In genomic region chr11:53858761-53859580, GRCm38 (mm10) we compare ENCODE assay signal across 8 mouse cellular contexts. TPM values are rescaled to one million over a fixed set of nuclear protein-coding genes. Genes with fewer than 3 reads are reported as not detected.
DNase-seq lines count a peak whose midpoint lies in the region; ATAC-seq and TF ChIP-seq lines count a peak whose summit lies in the region.
"Not testable (repeated sequence)": the region's sequence is repeated elsewhere in the genome, so short reads cannot be mapped to it uniquely, and the experiment has no call there.

TSS of gene Gm12216 (minus strand) at chr11:53859256.

- peak; percentile 75 for ATAC-seq in heart, embryonic 16.5 days (replicated peaks; ENCODE audit: extremely low read depth, insufficient read depth, low FRiP score)
- peak; percentile 73 for ATAC-seq in kidney, embryonic 14.5 days (ENCODE audit: low FRiP score, low TSS enrichment)
- ATAC-seq in liver, embryonic 16.5 days (ENCODE audit: low read depth) = peak; percentile 50; the same call in 1 of the 2 replicates
- ATAC-seq in monocyte, adult 5-6 weeks (replicated peaks; ENCODE audit: insufficient number of reproducible peaks, low FRiP score, low TSS enrichment, poor library complexity, severe bottlenecking) = peak; percentile 77

- H3K4me1 ChIP-seq in E14TG2a.4 (replicated peaks; ENCODE audit: low read depth, low read length); forebrain, embryonic 10.5 days; heart, embryonic 16.5 days (ENCODE audit: control insufficient read depth, insufficient read depth, low read length); kidney, embryonic 14.5 days (ENCODE audit: control insufficient read depth, insufficient read depth, low read length); liver, embryonic 16.5 days (ENCODE audit: control insufficient read depth, low read depth, low read length): not testable (repeated sequence)

- peak; percentile 19 for DNase-seq in cerebellum, adult 11 months
- peak; percentile 39 for DNase-seq in forebrain, embryonic 10.5 days (ENCODE audit: extremely low spot score, low spot score)
- DNase-seq in splenic B cell, adult 2 months (ENCODE audit: low read depth, low spot score) = peak; percentile 76

- WGBS in forebrain, embryonic 10.5 days = 17% methylated on average over 44 of the region's 50 CpGs
- WGBS in heart, embryonic 16.5 days = 8% methylated on average over 44 of the region's 50 CpGs
- WGBS in kidney, embryonic 14.5 days = 13% methylated on average over 39 of the region's 50 CpGs
- 6% methylated on average over 39 of the region's 50 CpGs for WGBS in liver, embryonic 16.5 days (ENCODE audit: insufficient replicate concordance)

- peak within 1 kb of the TSS; percentile 70 for H3K27ac ChIP-seq in forebrain, embryonic 10.5 days
- not testable (repeated sequence) for H3K27ac ChIP-seq in heart, embryonic 16.5 days (ENCODE audit: low read length); kidney, embryonic 14.5 days (ENCODE audit: low read depth, low read length); liver, embryonic 16.5 days (ENCODE audit: low read length)

- not testable (repeated sequence) for H3K9me3 ChIP-seq in E14TG2a.4 (ENCODE audit: low read length); forebrain, embryonic 10.5 days; heart, embryonic 16.5 days (replicated peaks; ENCODE audit: control insufficient read depth, low read length); kidney, embryonic 14.5 days (ENCODE audit: control insufficient read depth, low read length); liver, embryonic 16.5 days (replicated peaks; ENCODE audit: control insufficient read depth, low read length)

- TF ChIP-seq CTCF in E14TG2a.4 (conservative IDR thresholded peaks at IDR 0.05; ENCODE audit: low read length) = 0 out of 2 replicates have a peak, but pooled peaks have one; percentile 7

- H3K36me3 ChIP-seq in E14TG2a.4 (ENCODE audit: insufficient read depth, low read length); forebrain, embryonic 10.5 days (replicated peaks); heart, embryonic 16.5 days (ENCODE audit: control insufficient read depth, insufficient read depth); kidney, embryonic 14.5 days (ENCODE audit: control insufficient read depth, insufficient read depth, low read length); liver, embryonic 16.5 days (ENCODE audit: control insufficient read depth, insufficient read depth); splenic B cell, adult 2 months (ENCODE audit: control insufficient read depth, insufficient read depth, low read length, poor library complexity, severe bottlenecking): not testable (repeated sequence)

- H3K27me3 ChIP-seq in E14TG2a.4 (ENCODE audit: insufficient read depth, low read length) = peaks cover 22% of the 10 kb centered on the region
- H3K27me3 ChIP-seq in forebrain, embryonic 10.5 days (ENCODE audit: poor library complexity, severe bottlenecking) = peaks cover 22% of the 10 kb centered on the region
- H3K27me3 ChIP-seq in heart, embryonic 16.5 days (ENCODE audit: control insufficient read depth, insufficient read depth, low read length); kidney, embryonic 14.5 days (ENCODE audit: control insufficient read depth, insufficient read depth, low read length); liver, embryonic 16.5 days (ENCODE audit: control insufficient read depth, insufficient read depth, low read depth, low read length); splenic B cell, adult 2 months (ENCODE audit: control insufficient read depth, insufficient read depth, low read length, poor library complexity, severe bottlenecking): not testable (repeated sequence)

- H3K4me2 ChIP-seq in heart, embryonic 16.5 days (ENCODE audit: low read depth, low read length) = peak within 1 kb of the TSS; percentile 82
- H3K4me2 ChIP-seq in kidney, embryonic 14.5 days (replicated peaks; ENCODE audit: low read depth, low read length) = peak within 1 kb of the TSS; percentile 71
- H3K4me2 ChIP-seq in liver, embryonic 16.5 days (ENCODE audit: low read depth, low read length) = peak within 1 kb of the TSS; percentile 72

- peak within 1 kb of the TSS; percentile 76 for H3K4me3 ChIP-seq in E14TG2a.4 (replicated peaks; ENCODE audit: low read length)
- peak within 1 kb of the TSS; percentile 57 for H3K4me3 ChIP-seq in forebrain, embryonic 10.5 days
- peak within 1 kb of the TSS; percentile 68 for H3K4me3 ChIP-seq in heart, embryonic 16.5 days (ENCODE audit: low read length)
- peak within 1 kb of the TSS; percentile 49 for H3K4me3 ChIP-seq in kidney, embryonic 14.5 days (ENCODE audit: low read length)
- H3K4me3 ChIP-seq in liver, embryonic 16.5 days (ENCODE audit: low read depth, low read length) = peak within 1 kb of the TSS; percentile 68

- H3K9ac ChIP-seq in heart, embryonic 16.5 days (ENCODE audit: low read length) = peak within 1 kb of the TSS; percentile 82
- peak within 1 kb of the TSS; percentile 54 for H3K9ac ChIP-seq in kidney, embryonic 14.5 days (ENCODE audit: low read depth, low read length)
- H3K9ac ChIP-seq in liver, embryonic 16.5 days (ENCODE audit: low read depth, low read length) = peak within 1 kb of the TSS; percentile 59

RNA-seq across cellular contexts. Expression of gene Gm12216, which starts in this region (rescaled TPM):
- polyA plus RNA-seq in forebrain, embryonic 10.5 days (2016; fragmentation: Nextera tagmentation; extraction: Ambion mirVana) = 0.16 TPM in 1 of 2 replicates, not detected in the other
- 1.4 and 2.7 TPM in 2 replicates for polyA plus RNA-seq in heart, embryonic 16.5 days (2015; fragmentation: Nextera tagmentation; extraction: Ambion mirVana)
- 1.1 TPM in 2 replicates for polyA plus RNA-seq in kidney, embryonic 14.5 days (2014; fragmentation: Nextera tagmentation; extraction: Ambion mirVana)
- polyA plus RNA-seq in liver, embryonic 16.5 days (2015; fragmentation: Nextera tagmentation; extraction: Ambion mirVana) = 0.08 and 0.44 TPM in 2 replicates
- 5.5 to 14.4 TPM (median 10.2 TPM) in 3 replicates for total RNA-seq in monocyte, adult 5-6 weeks (2017)

Comparison
In these comparisons a context has a peak if more than half of its experiments do, and no peak if none do; other contexts are left out.
1. Peak in DNase-seq, H3K4me3 ChIP-seq and H3K27ac ChIP-seq in forebrain, embryonic 10.5 days; RNA of the gene not detected or under 1 TPM.
2. Peak in ATAC-seq, H3K4me3 ChIP-seq, H3K9ac ChIP-seq and H3K4me2 ChIP-seq in liver, embryonic 16.5 days; RNA of the gene not detected or under 1 TPM.
3. DNase-seq: peak in every context shown above with its lines; median percentile 76 in splenic B cell, adult 2 months; 39 in forebrain, embryonic 10.5 days; 19 in cerebellum, adult 11 months.